Mouse (Mus musculus) gonadal fat pad, adult 2 months (tissue): Measurements from ENCODE around the gene Dcxr. TPM values are rescaled to one million over a fixed set of nuclear protein-coding genes. Genes with fewer than 3 reads are reported as not detected.
"Not testable (repeated sequence)": the region's sequence is repeated elsewhere in the genome, so short reads cannot be mapped to it uniquely, and the experiment has no call there.

Experiments used
- DNase-seq: peaks from one replicate; pipeline ENCODE4 v3.0.0-alpha.2; 2012; ENCODE audit warnings: low read depth
- polyA plus RNA-seq: library from polyadenylated mRNA; depleted of rRNA; stranded (reverse); fragments of >200 nt; gene quantifications from 2 replicates; pipeline ENCODE4 v1.2.3, GENCODE M21; 2012

The Dcxr gene
- polyA plus RNA-seq, 1 experiment, result 202 TPM

- no peak for DNase-seq
Measured at GRCm38 (mm10) chr11:120707969-120708368, 19.1 kb downstream of the Dcxr start.

GRCm38 (mm10) chr11:120707225-120707624 is 19.9 kb downstream of the Dcxr start:
- no peak for DNase-seq

GRCm38 (mm10) chr11:120706120-120706519 is 21.0 kb downstream of the Dcxr start:
- no peak for DNase-seq

- no peak for DNase-seq
Measured at GRCm38 (mm10) chr11:120704486-120705325, 22.4 kb downstream of the Dcxr start.

- DNase-seq, result no peak
Measured at GRCm38 (mm10) chr11:120703696-120704454, 23.2 kb downstream of the Dcxr start.

GRCm38 (mm10) chr11:120697741-120698140 is 29.3 kb downstream of the Dcxr start:
- DNase-seq, result no peak

- no peak for DNase-seq
Measured at GRCm38 (mm10) chr11:120696568-120696967, 30.5 kb downstream of the Dcxr start.

- DNase-seq, result no peak
Measured at GRCm38 (mm10) chr11:120695641-120696040, 31.4 kb downstream of the Dcxr start.

- no peak for DNase-seq
Measured at GRCm38 (mm10) chr11:120695184-120695583, 31.9 kb downstream of the Dcxr start.

GRCm38 (mm10) chr11:120693461-120693860 is 33.6 kb downstream of the Dcxr start:
- no peak for DNase-seq

GRCm38 (mm10) chr11:120692471-120693011 is 34.5 kb downstream of the Dcxr start:
- no peak for DNase-seq

GRCm38 (mm10) chr11:120689365-120689764 is 37.7 kb downstream of the Dcxr start:
- DNase-seq, result no peak

GRCm38 (mm10) chr11:120686650-120687272 is 40.3 kb downstream of the Dcxr start:
- no peak for DNase-seq

GRCm38 (mm10) chr11:120684660-120685059 is 42.4 kb downstream of the Dcxr start:
- no peak for DNase-seq

- no peak for DNase-seq
Measured at GRCm38 (mm10) chr11:120684086-120684485, 43.0 kb downstream of the Dcxr start.

GRCm38 (mm10) chr11:120683536-120683935 is 43.5 kb downstream of the Dcxr start:
- no peak for DNase-seq

- DNase-seq, result no peak
Measured at GRCm38 (mm10) chr11:120682683-120683082, 44.4 kb downstream of the Dcxr start.

- no peak for DNase-seq
Measured at GRCm38 (mm10) chr11:120679909-120680308, 47.2 kb downstream of the Dcxr start.

GRCm38 (mm10) chr11:120676951-120677350 is 50.1 kb downstream of the Dcxr start:
- no peak for DNase-seq

GRCm38 (mm10) chr11:120675875-120676274 is 51.2 kb downstream of the Dcxr start:
- not testable (repeated sequence) for DNase-seq
